Mouse (Mus musculus) CD4-positive, CD25-positive, alpha-beta regulatory T cell, adult 2 months (primary cell): ENCODE measurements around the gene Pramel3.
"Not testable (repeated sequence)": the region's sequence is repeated elsewhere in the genome, so short reads cannot be mapped to it uniquely, and the experiment has no call there.

Source experiments
- DNase-seq: peaks from one replicate; pipeline ENCODE4 v3.0.0-alpha.2; 2012; ENCODE audit warnings: low read depth, low spot score

Pramel3 gene

GRCm38 (mm10) chrX:135302007-135302406, at the start of gene Pramel3:
Gene Pramel3 (plus strand): TSS chrX:135302307.
- DNase-seq: not testable (repeated sequence)

GRCm38 (mm10) chrX:135360685-135361084, 58.6 kb downstream of the Pramel3 start:
- DNase-seq: not testable (repeated sequence)

DNA sequence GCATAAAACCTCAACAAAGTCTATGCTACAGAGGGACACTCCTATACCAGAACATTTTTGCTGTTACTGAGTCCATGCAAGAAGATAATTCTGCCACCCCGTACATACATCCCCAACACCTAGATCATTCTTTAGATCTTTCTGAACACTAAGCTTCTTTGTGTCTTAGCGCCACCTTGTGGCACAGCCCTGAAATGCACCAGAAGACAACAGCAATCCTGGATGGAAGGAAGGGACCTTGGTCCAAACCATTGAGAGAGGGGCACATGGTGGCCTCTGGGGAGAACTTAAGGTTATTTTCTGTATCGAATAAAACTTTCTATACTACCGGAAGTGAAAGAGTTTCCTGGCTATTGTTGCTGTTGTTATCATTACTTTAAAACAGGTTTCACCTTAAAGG, 59.8 kb downstream of the Pramel3 start:
- DNase-seq: not testable (repeated sequence)
